Mouse (Mus musculus) lung, adult 18-20 months (tissue): ENCODE data around the gene Fam216a.

Source experiments
- DNase-seq, 2 experiments: peaks; one replicate each; pipeline ENCODE4 v3.0.0; 2022; ENCODE audit warnings: mixed read lengths in 2 of 2

The Fam216a gene

GRCm38 (mm10) chr5:122390671-122391070 lies 18.5 kb upstream of the Fam216a start:
- no peak for DNase-seq

GRCm38 (mm10) chr5:122390006-122390405 lies 17.8 kb upstream of the Fam216a start:
- no peak for DNase-seq

GRCm38 (mm10) chr5:122379374-122380155 lies 7.4 kb upstream of the Fam216a start:
- peak; percentile 61 to 75 for DNase-seq

GRCm38 (mm10) chr5:122378171-122378570 lies 6.0 kb upstream of the Fam216a start:
- no peak for DNase-seq

GRCm38 (mm10) chr5:122377101-122377833 lies 5.1 kb upstream of the Fam216a start:
- no peak for DNase-seq

- DNase-seq: no peak
These were observed 714 bp upstream of the Fam216a start for GRCm38 (mm10) chr5:122372878-122373277.

GRCm38 (mm10) chr5:122371591-122372191 lies 473 bp downstream of the Fam216a start, which contains the start of gene Gpn3:
Gene Gpn3 (plus strand): TSS chr5:122371876.
- DNase-seq: no peak

GRCm38 (mm10) chr5:122354492-122355067 lies 17.6 kb downstream of the Fam216a start:
- no peak for DNase-seq

GRCm38 (mm10) chr5:122353807-122354491 lies 18.2 kb downstream of the Fam216a start, which contains the start of the genes Rad9b and Vps29:
Gene Rad9b (minus strand): TSS chr5:122354233.
Gene Vps29 (plus strand): TSS chr5:122354369.
- DNase-seq: peak; percentile 98

GRCm38 (mm10) chr5:122345777-122346176 lies 26.4 kb downstream of the Fam216a start:
- DNase-seq: no peak

GRCm38 (mm10) chr5:122344260-122344659 lies 27.9 kb downstream of the Fam216a start:
- peak; percentile 71 to 80 for DNase-seq

GRCm38 (mm10) chr5:122343768-122344167 lies 28.4 kb downstream of the Fam216a start:
- no peak for DNase-seq

- no peak for DNase-seq
These were observed 29.3 kb downstream of the Fam216a start for GRCm38 (mm10) chr5:122342874-122343273.

GRCm38 (mm10) chr5:122336554-122337294 lies 35.4 kb downstream of the Fam216a start:
- peak; percentile 31 to 39 for DNase-seq

GRCm38 (mm10) chr5:122334682-122335081 lies 37.5 kb downstream of the Fam216a start:
- DNase-seq: no peak

GRCm38 (mm10) chr5:122330269-122330668 lies 41.9 kb downstream of the Fam216a start:
- DNase-seq: no peak

- no peak for DNase-seq
These were observed 44.9 kb downstream of the Fam216a start for GRCm38 (mm10) chr5:122327283-122327682.

- no peak for DNase-seq
These were observed 46.7 kb downstream of the Fam216a start for GRCm38 (mm10) chr5:122325477-122325876.

GRCm38 (mm10) chr5:122324608-122325431 lies 47.3 kb downstream of the Fam216a start:
- DNase-seq: peak; percentile 76 to 86

GRCm38 (mm10) chr5:122323523-122323922 lies 48.6 kb downstream of the Fam216a start:
- no peak for DNase-seq
